Mouse (Mus musculus) ovary, postnatal 36 days (tissue): ENCODE results near the gene Slco1c1.

Source experiments
- DNase-seq: peaks from one replicate; pipeline ENCODE4 v3.0.0; 2022; ENCODE audit warnings: low spot score, mixed read lengths

Gene Slco1c1

GRCm38 (mm10) chr6:141523747-141524640 is at the start of gene Slco1c1:
TSS of gene Slco1c1 (plus strand) at chr6:141524368.
- no peak for DNase-seq

- no peak for DNase-seq
Observed at GRCm38 (mm10) chr6:141474696-141475095, 49.5 kb upstream of the Slco1c1 start.

- DNase-seq, result no peak
Observed at GRCm38 (mm10) chr6:141485302-141486021, 38.7 kb upstream of the Slco1c1 start.

GRCm38 (mm10) chr6:141487266-141487665 is 36.9 kb upstream of the Slco1c1 start:
- DNase-seq, result no peak

- peak; percentile 53 for DNase-seq
Observed at GRCm38 (mm10) chr6:141488619-141489018, 35.5 kb upstream of the Slco1c1 start.

- DNase-seq, result no peak
Observed at GRCm38 (mm10) chr6:141494909-141495308, 29.3 kb upstream of the Slco1c1 start.

GRCm38 (mm10) chr6:141495634-141496418 is 28.3 kb upstream of the Slco1c1 start:
- DNase-seq, result no peak

- no peak for DNase-seq
Observed at GRCm38 (mm10) chr6:141499511-141499910, 24.7 kb upstream of the Slco1c1 start.

GRCm38 (mm10) chr6:141501171-141501570 is 23.0 kb upstream of the Slco1c1 start:
- DNase-seq, result no peak

GRCm38 (mm10) chr6:141522541-141522940 is 1.6 kb upstream of the Slco1c1 start:
- no peak for DNase-seq

GRCm38 (mm10) chr6:141525787-141526186 is 1.6 kb downstream of the Slco1c1 start:
- DNase-seq, result no peak

GRCm38 (mm10) chr6:141530865-141531264 is 6.7 kb downstream of the Slco1c1 start:
- DNase-seq, result no peak

GRCm38 (mm10) chr6:141537298-141537697 is 13.1 kb downstream of the Slco1c1 start:
- DNase-seq, result no peak

- DNase-seq, result no peak
Observed at GRCm38 (mm10) chr6:141541136-141541535, 17.0 kb downstream of the Slco1c1 start.

- DNase-seq, result no peak
Observed at GRCm38 (mm10) chr6:141543344-141543743, 19.2 kb downstream of the Slco1c1 start.

GRCm38 (mm10) chr6:141558118-141558517 is 34.0 kb downstream of the Slco1c1 start:
- no peak for DNase-seq

- no peak for DNase-seq
Observed at GRCm38 (mm10) chr6:141567366-141567765, 43.2 kb downstream of the Slco1c1 start.

- no peak for DNase-seq
Observed at GRCm38 (mm10) chr6:141567852-141568558, 43.8 kb downstream of the Slco1c1 start.

GRCm38 (mm10) chr6:141568559-141568946 is 44.4 kb downstream of the Slco1c1 start:
- DNase-seq, result no peak

- no peak for DNase-seq
Observed at GRCm38 (mm10) chr6:141576646-141577200, 52.6 kb downstream of the Slco1c1 start.

GRCm38 (mm10) chr6:141584791-141585403 is 60.7 kb downstream of the Slco1c1 start:
- DNase-seq, result no peak
